Mouse (Mus musculus): ENCODE measurements around the gene Zfp445.

DNA sequence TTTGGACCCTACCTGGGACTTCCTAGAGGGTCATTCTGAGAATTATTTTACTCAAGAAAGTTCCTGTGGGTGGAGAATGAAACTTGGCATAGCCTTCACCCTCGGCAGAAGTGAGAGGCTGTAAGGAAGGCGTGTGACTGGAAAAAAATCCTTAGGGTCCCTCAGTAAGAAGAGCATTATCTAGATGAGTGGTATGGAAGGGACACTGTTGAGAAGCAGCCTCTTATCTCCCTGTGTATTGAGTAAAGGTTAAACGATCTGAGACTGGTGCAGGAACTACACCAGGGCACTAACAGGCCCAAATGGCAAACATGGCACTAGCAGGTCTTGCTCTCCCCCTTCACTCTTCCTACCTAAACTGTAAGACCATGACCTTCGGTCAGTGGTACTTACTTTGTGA, 386 bp upstream of the Zfp445 start:
- TF ChIP-seq GATA1 (IDR thresholded peaks at IDR 0.05; ENCODE audit: borderline replicate concordance, low read length) (no peak), FLI1 (IDR thresholded peaks at IDR 0.05; ENCODE audit: low read length) (no peak)

Measured in megakaryocyte, embryonic 14.5 days (primary cell).